Mouse (Mus musculus): Measurements from ENCODE around the gene Gm13276.
"Not testable (repeated sequence)": the region's sequence is repeated elsewhere in the genome, so short reads cannot be mapped to it uniquely, and the experiment has no call there.

Gm13276 gene

DNA sequence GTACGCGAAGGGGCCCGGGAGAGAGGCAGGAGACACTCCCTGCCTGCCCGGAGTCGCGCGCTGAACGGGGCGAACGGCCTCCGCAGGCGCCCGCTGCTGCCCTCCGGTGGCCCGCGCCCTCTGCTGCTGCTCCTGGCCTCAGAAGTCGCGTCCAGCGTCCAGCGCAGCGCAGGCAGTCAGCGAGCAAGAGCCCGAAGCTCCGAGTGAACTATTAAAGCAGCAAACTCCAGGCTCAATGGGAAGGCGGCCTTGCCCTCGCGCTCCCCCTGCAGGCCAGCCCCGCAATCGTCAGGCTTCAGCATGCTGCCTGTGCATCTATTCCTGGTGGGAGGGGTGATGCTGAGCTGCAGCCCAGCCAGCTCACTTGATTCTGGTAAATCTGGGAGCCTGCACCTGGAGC is 6.0 kb upstream of the Gm13276 start, which contains the start of gene Gm13272:
Gm13272 (plus strand) TSS at position 301 of the 400 bp plus-strand sequence.
- in situ Hi-C loops (cut with MboI; ENCODE audit: low pct_unique_long_range_greater_than_20kb in 1 of 2, low sequenced_read_pairs in 2 of 2, unreplicated experiment in 1 of 2), result not testable (repeated sequence)

DNA sequence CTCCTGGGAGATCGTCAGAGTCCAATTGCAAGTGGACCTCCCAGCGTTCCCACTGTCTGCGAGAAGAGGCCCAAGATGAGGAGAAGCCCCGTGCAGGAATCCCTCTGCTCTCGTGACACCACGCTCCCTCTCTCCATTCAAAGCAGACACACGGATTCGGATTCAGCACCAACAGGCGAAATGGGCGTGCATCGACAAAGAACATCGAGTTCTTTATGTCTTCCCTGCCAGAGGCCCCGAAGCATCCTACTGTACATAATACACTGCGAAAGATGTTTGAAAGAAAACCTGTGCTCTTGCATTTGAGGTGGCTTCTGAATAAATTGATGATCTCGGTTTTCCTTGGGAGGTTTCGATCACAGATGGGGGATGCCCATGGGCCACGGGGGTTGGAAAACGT is 5.2 kb upstream of the Gm13276 start:
- in situ Hi-C loops (cut with MboI; ENCODE audit: low pct_unique_long_range_greater_than_20kb in 1 of 2, low sequenced_read_pairs in 2 of 2, unreplicated experiment in 1 of 2), result not testable (repeated sequence)

DNA sequence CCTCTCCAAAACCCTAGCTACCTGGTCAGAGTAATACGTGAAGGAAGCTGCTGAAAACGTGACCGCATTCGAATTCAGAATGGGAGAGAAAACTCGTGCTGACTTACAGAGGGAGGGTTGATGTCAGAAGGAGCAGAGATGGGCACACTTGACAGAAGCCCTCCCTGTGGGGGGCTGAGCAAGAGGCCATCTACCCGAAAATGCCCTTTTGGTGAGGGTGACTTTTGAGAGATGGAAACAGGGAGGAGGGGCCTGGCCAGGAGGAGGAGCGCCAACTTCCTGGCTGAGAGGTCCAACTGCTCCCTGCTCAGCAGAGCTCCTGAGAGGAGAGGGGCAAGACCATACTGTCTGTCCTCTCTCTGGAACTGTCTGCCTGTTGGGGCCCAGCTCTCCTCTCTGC is 3.7 kb upstream of the Gm13276 start, which contains the start of gene Ifnz:
Ifnz (plus strand) TSS at position 301 of the 400 bp plus-strand sequence.
- in situ Hi-C loops (cut with MboI; ENCODE audit: low pct_unique_long_range_greater_than_20kb in 1 of 2, low sequenced_read_pairs in 2 of 2, unreplicated experiment in 1 of 2), result not testable (repeated sequence)

DNA sequence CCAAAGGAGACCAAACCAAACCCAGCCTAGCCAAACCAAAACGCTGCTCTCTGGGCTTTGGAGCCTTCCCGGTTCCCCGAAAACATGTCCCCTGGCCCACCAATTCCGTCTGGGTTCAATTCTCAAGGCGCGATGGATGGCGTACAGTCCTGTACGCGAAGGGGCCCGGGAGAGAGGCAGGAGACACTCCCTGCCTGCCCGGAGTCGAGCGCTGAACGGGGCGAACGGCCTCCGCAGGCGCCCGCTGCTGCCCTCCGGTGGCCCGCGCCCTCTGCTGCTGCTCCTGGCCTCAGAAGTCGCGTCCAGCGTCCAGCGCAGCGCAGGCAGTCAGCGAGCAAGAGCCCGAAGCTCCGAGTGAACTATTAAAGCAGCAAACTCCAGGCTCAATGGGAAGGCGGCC is 3.2 kb upstream of the Gm13276 start:
- in situ Hi-C loops (cut with MboI; ENCODE audit: low pct_unique_long_range_greater_than_20kb in 1 of 2, low sequenced_read_pairs in 2 of 2, unreplicated experiment in 1 of 2), result not testable (repeated sequence)

DNA sequence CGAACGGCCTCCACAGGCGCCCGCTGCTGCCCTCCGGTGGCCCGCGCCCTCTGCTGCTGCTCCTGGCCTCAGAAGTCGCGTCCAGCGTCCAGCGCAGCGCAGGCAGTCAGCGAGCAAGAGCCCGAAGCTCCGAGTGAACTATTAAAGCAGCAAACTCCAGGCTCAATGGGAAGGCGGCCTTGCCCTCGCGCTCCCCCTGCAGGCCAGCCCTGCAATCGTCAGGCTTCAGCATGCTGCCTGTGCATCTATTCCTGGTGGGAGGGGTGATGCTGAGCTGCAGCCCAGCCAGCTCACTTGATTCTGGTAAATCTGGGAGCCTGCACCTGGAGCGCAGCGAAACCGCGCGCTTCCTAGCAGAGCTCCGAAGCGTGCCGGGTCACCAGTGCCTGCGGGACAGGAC is 2.9 kb downstream of the Gm13276 start, which contains the start of gene Gm13277:
Gm13277 (plus strand) TSS at position 231 of the 400 bp plus-strand sequence.
- in situ Hi-C loops (cut with MboI; ENCODE audit: low pct_unique_long_range_greater_than_20kb in 1 of 2, low sequenced_read_pairs in 2 of 2, unreplicated experiment in 1 of 2), result not testable (repeated sequence)

DNA sequence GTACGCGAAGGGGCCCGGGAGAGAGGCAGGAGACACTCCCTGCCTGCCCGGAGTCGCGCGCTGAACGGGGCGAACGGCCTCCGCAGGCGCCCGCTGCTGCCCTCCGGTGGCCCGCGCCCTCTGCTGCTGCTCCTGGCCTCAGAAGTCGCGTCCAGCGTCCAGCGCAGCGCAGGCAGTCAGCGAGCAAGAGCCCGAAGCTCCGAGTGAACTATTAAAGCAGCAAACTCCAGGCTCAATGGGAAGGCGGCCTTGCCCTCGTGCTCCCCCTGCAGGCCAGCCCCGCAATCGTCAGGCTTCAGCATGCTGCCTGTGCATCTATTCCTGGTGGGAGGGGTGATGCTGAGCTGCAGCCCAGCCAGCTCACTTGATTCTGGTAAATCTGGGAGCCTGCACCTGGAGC is 5.7 kb downstream of the Gm13276 start, which contains the start of gene Gm13278:
Gm13278 (plus strand) TSS at position 301 of the 400 bp plus-strand sequence.
- in situ Hi-C loops (cut with MboI; ENCODE audit: low pct_unique_long_range_greater_than_20kb in 1 of 2, low sequenced_read_pairs in 2 of 2, unreplicated experiment in 1 of 2), result not testable (repeated sequence)

DNA sequence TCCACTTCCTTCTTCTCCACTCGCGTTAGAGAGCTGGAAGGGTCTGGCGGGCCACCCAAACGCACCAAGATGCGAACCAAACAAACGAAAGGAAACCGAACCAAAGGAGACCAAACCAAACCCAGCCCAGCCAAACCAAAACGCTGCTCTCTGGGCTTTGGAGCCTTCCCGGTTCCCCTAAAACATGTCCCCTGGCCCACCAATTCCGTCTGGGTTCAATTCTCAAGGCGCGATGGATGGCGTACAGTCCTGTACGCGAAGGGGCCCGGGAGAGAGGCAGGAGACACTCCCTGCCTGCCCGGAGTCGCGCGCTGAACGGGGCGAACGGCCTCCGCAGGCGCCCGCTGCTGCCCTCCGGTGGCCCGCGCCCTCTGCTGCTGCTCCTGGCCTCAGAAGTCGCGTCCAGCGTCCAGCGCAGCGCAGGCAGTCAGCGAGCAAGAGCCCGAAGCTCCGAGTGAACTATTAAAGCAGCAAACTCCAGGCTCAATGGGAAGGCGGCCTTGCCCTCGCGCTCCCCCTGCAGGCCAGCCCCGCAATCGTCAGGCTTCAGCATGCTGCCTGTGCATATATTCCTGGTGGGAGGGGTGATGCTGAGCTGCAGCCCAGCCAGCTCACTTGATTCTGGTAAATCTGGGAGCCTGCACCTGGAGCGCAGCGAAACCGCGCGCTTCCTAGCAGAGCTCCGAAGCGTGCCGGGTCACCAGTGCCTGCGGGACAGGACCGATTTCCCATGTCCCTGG is 8.6 kb downstream of the Gm13276 start, which contains the start of gene Gm13275:
Gm13275 (plus strand) TSS at position 552 of the 740 bp plus-strand sequence.
- in situ Hi-C loops (cut with MboI; ENCODE audit: low pct_unique_long_range_greater_than_20kb in 1 of 2, low sequenced_read_pairs in 2 of 2, unreplicated experiment in 1 of 2), result not testable (repeated sequence)

DNA sequence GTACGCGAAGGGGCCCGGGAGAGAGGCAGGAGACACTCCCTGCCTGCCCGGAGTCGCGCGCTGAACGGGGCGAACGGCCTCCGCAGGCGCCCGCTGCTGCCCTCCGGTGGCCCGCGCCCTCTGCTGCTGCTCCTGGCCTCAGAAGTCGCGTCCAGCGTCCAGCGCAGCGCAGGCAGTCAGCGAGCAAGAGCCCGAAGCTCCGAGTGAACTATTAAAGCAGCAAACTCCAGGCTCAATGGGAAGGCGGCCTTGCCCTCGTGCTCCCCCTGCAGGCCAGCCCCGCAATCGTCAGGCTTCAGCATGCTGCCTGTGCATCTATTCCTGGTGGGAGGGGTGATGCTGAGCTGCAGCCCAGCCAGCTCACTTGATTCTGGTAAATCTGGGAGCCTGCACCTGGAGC is 11.6 kb downstream of the Gm13276 start, which contains the start of gene Gm13279:
Gm13279 (plus strand) TSS at position 301 of the 400 bp plus-strand sequence.
- in situ Hi-C loops (cut with MboI; ENCODE audit: low pct_unique_long_range_greater_than_20kb in 1 of 2, low sequenced_read_pairs in 2 of 2, unreplicated experiment in 1 of 2), result not testable (repeated sequence)

DNA sequence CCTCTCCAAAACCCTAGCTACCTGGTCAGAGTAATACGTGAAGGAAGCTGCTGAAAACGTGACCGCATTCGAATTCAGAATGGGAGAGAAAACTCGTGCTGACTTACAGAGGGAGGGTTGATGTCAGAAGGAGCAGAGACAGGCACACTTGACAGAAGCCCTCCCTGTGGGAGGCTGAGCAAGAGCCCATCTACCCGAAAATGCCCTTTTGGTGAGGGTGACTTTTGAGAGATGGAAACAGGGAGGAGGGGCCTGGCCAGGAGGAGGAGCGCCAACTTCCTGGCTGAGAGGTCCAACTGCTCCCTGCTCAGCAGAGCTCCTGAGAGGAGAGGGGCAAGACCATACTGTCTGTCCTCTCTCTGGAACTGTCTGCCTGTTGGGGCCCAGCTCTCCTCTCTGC is 13.9 kb downstream of the Gm13276 start, which contains the start of gene Gm13285:
Gm13285 (plus strand) TSS at position 301 of the 400 bp plus-strand sequence.
- in situ Hi-C loops (cut with MboI; ENCODE audit: low pct_unique_long_range_greater_than_20kb in 1 of 2, low sequenced_read_pairs in 2 of 2, unreplicated experiment in 1 of 2), result not testable (repeated sequence)

DNA sequence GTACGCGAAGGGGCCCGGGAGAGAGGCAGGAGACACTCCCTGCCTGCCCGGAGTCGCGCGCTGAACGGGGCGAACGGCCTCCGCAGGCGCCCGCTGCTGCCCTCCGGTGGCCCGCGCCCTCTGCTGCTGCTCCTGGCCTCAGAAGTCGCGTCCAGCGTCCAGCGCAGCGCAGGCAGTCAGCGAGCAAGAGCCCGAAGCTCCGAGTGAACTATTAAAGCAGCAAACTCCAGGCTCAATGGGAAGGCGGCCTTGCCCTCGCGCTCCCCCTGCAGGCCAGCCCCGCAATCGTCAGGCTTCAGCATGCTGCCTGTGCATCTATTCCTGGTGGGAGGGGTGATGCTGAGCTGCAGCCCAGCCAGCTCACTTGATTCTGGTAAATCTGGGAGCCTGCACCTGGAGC is 17.4 kb downstream of the Gm13276 start, which contains the start of gene Gm13287:
Gm13287 (plus strand) TSS at position 301 of the 400 bp plus-strand sequence.
- in situ Hi-C loops (cut with MboI; ENCODE audit: low pct_unique_long_range_greater_than_20kb in 1 of 2, low sequenced_read_pairs in 2 of 2, unreplicated experiment in 1 of 2), result not testable (repeated sequence)

DNA sequence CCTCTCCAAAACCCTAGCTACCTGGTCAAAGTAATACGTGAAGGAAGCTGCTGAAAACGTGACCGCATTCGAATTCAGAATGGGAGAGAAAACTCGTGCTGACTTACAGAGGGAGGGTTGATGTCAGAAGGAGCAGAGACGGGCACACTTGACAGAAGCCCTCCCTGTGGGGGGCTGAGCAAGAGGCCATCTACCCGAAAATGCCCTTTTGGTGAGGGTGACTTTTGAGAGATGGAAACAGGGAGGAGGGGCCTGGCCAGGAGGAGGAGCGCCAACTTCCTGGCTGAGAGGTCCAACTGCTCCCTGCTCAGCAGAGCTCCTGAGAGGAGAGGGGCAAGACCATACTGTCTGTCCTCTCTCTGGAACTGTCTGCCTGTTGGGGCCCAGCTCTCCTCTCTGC is 19.7 kb downstream of the Gm13276 start, which contains the start of gene Gm13288:
Gm13288 (plus strand) TSS at position 301 of the 400 bp plus-strand sequence.
- in situ Hi-C loops (cut with MboI; ENCODE audit: low pct_unique_long_range_greater_than_20kb in 1 of 2, low sequenced_read_pairs in 2 of 2, unreplicated experiment in 1 of 2), result not testable (repeated sequence)

DNA sequence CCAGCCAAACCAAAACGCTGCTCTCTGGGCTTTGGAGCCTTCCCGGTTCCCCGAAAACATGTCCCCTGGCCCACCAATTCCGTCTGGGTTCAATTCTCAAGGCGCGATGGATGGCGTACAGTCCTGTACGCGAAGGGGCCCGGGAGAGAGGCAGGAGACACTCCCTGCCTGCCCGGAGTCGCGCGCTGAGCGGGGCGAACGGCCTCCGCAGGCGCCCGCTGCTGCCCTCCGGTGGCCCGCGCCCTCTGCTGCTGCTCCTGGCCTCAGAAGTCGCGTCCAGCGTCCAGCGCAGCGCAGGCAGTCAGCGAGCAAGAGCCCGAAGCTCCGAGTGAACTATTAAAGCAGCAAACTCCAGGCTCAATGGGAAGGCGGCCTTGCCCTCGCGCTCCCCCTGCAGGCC is 20.3 kb downstream of the Gm13276 start:
- in situ Hi-C loops (cut with MboI; ENCODE audit: low pct_unique_long_range_greater_than_20kb in 1 of 2, low sequenced_read_pairs in 2 of 2, unreplicated experiment in 1 of 2), result not testable (repeated sequence)

DNA sequence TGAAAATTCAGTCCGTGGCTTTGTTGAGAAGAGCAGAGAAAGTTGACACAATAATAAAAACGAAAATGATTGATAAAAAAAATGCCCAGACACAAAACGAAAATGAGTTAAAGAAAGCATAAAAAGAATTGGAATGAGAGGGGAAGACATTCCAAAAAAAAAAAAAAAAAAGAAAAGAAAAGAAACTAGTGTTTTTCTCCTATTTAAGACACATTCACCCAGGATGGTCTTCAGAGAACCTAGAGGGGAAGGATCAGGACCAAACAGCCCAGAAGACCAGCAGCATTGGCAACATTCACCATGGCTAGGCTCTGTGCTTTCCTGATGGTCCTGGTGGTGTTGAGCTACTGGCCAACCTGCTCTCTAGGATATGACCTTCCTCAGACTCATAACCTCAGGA is 30.4 kb downstream of the Gm13276 start, which contains the start of gene Ifna7:
Ifna7 (plus strand) TSS at position 301 of the 400 bp plus-strand sequence.
- in situ Hi-C loops (cut with MboI; ENCODE audit: low pct_unique_long_range_greater_than_20kb in 1 of 2, low sequenced_read_pairs in 2 of 2, unreplicated experiment in 1 of 2), result loop anchor here in 1 of 2 experiments (10.0 kb wide), 1 partner anchor 131 kb away; the partner anchor contains the start of gene Ifna2

DNA sequence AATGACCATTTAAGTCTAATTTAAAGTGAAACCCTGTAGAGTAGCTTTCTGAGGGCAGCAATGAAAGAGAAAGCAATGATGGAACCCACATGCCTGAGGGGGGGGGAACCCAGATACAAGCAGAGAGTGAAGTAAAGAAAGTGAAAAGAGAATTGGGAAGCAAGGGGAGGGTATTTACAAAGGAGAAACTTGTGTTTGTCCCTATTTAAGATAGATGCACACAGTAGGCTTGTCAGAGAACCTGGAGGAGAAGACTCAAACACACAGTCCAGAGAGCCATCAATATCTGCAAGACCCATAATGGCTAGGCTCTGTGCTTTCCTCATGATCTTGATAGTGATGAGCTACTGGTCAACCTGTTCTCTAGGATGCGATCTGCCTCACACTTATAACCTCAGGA is 34.1 kb downstream of the Gm13276 start, which contains the start of gene Ifna11:
Ifna11 (plus strand) TSS at position 301 of the 400 bp plus-strand sequence.
- in situ Hi-C loops (cut with MboI; ENCODE audit: low pct_unique_long_range_greater_than_20kb in 1 of 2, low sequenced_read_pairs in 2 of 2, unreplicated experiment in 1 of 2), result loop anchor here in 1 of 2 experiments (10.0 kb wide), 1 partner anchor 135 kb away; the partner anchor contains the start of gene Ifna2

DNA sequence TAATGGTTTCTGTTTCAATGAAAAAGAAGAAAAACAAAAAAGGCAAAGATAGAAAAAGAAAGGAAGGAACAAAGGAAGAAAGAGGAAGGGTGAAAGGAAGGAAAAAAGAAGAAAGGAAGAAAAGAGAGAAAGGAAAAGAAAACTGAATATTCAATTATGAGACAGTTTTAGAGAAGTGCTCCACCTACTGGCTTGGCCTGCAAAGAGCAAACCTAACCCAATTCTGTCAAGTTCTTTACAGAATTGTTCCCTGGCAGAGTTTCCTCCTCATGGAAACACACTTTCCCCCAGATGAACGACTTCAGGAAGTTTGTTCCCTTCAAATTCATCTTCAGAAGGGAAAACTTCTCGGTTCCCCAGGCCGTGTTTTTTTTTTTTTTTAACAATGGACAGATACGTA is 37.5 kb downstream of the Gm13276 start:
- in situ Hi-C loops (cut with MboI; ENCODE audit: low pct_unique_long_range_greater_than_20kb in 1 of 2, low sequenced_read_pairs in 2 of 2, unreplicated experiment in 1 of 2), result no loop called here

DNA sequence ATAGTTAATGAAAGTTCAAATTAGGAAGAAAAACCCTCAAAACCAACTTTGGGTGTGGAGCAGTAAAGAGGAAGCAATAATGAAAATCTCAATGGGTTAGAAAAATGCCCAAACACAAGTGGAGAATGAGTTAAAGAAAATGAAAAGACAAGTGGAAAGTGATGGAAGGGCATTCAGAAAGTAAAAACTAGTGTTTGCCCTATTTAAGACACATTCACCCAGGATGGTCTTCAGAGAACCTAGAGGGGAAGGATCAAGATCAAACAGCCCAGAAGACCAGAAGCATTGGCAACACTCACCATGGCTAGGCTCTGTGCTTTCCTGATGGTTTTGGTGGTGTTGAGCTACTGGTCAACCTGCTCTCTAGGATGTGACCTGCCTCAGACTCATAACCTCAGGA is 41.6 kb downstream of the Gm13276 start, which contains the start of gene Ifna6:
Ifna6 (plus strand) TSS at position 301 of the 400 bp plus-strand sequence.
- in situ Hi-C loops (cut with MboI; ENCODE audit: low pct_unique_long_range_greater_than_20kb in 1 of 2, low sequenced_read_pairs in 2 of 2, unreplicated experiment in 1 of 2), result not testable (repeated sequence)

DNA sequence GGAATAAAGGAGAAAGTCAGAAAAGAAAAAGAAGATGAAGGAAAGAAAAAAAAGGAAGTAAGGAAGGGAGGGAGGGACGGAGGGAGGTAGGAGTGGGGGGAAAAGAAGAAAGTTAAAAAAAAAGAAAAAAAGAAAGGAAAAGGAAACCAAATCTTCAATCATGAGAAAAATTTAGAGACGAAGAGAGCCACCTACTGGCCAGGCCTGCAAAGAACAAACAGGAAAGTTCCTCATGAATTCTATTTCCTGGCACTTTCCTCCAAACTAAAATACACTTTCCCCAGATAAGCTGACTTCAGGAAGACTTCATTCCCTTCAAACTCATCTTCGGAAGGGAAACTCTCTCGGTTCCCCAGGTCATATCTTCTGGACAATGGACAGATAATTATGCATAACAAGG is 45.0 kb downstream of the Gm13276 start:
- in situ Hi-C loops (cut with MboI; ENCODE audit: low pct_unique_long_range_greater_than_20kb in 1 of 2, low sequenced_read_pairs in 2 of 2, unreplicated experiment in 1 of 2), result no loop called here

DNA sequence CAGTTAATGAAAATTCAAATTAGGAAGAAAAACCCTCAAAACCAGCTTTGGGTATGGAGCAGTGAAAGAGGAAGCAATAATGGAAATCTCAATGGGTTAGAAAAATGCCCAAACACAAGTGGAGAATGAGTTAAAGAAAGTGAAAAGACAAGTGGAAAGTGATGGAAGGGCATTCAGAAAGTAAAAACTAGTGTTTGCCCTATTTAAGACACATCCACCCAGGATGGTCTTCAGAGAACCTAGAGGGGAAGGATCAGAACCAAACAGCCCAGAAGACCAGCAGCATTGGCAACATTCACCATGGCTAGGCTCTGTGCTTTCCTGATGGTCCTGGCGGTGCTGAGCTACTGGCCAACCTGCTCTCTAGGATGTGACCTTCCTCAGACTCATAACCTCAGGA is 49.7 kb downstream of the Gm13276 start, which contains the start of gene Ifna5:
Ifna5 (plus strand) TSS at position 301 of the 400 bp plus-strand sequence.
- in situ Hi-C loops (cut with MboI; ENCODE audit: low pct_unique_long_range_greater_than_20kb in 1 of 2, low sequenced_read_pairs in 2 of 2, unreplicated experiment in 1 of 2), result not testable (repeated sequence)
